Mouse (Mus musculus): ENCODE data around the gene Phkg1. TPM values are rescaled to one million over a fixed set of nuclear protein-coding genes. Genes with fewer than 3 reads are reported as not detected.

Phkg1 gene
- polyA plus RNA-seq, 1 experiment from 2014 or later, result 0.54 TPM

- ATAC-seq (ENCODE audit: low read depth) (no peak), DNase-seq (ENCODE audit: low spot score) (no peak)
- Histone ChIP-seq H3K4me2 (ENCODE audit: low read depth, low read length) (no peak overlapping the region), H3K27ac (replicated peaks; ENCODE audit: low read depth, low read length) (no peak overlapping the region), H3K4me1 (ENCODE audit: control insufficient read depth, insufficient read depth, low read length) (peaks cover 4% of the 10 kb centered on the region; the same call in 1 of the 2 replicates), H3K27me3 (replicated peaks; ENCODE audit: control insufficient read depth, insufficient read depth, low read length) (no peaks in the 10 kb centered on the region), H3K9me3 (ENCODE audit: control insufficient read depth, low read length) (no peaks in the 10 kb centered on the region), H3K36me3 (ENCODE audit: control insufficient read depth, insufficient read depth, low read length) (peaks cover 19% of the 10 kb centered on the region), H3K9ac (ENCODE audit: low read depth, low read length) (no peak overlapping the region), H3K4me3 (ENCODE audit: low read depth, low read length) (no peak overlapping the region)
- 85% methylated on average over 12 of the region's 12 CpGs for WGBS
These were observed 32.5 kb downstream of the Phkg1 start for GRCm38 (mm10) chr5:129865841-129866240.

DNA sequence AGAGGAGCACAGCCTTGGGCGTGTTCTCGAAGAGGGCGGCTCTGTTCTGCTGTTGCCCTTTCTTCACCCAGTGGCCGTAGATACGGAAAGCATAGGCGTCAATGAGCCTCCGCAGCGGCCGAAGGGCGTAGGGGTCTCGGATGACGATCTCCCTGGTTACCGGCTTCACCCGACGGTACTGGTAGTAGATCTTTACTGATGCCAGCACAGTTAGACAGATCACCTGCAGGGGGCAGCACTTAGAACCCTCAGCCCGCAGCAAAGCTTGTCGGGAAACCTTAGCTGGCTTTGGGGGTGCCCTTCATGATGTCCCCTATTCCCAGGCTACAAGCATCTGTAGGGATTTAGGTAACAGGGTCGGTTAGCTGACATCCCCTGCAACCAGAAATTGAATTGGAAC, 33.9 kb downstream of the Phkg1 start:
- Histone ChIP-seq H3K4me1 (ENCODE audit: control insufficient read depth, insufficient read depth, low read length) (peaks cover 4% of the 10 kb centered on the region; the same call in 1 of the 2 replicates), H3K4me2 (ENCODE audit: low read depth, low read length) (peak overlapping the region; percentile 31; the same call in 1 of the 2 replicates), H3K27me3 (replicated peaks; ENCODE audit: control insufficient read depth, insufficient read depth, low read length) (no peaks in the 10 kb centered on the region), H3K4me3 (ENCODE audit: low read depth, low read length) (no peak overlapping the region), H3K27ac (replicated peaks; ENCODE audit: low read depth, low read length) (no peak overlapping the region), H3K36me3 (ENCODE audit: control insufficient read depth, insufficient read depth, low read length) (peaks cover 33% of the 10 kb centered on the region), H3K9me3 (ENCODE audit: control insufficient read depth, low read length) (no peaks in the 10 kb centered on the region), H3K9ac (ENCODE audit: low read depth, low read length) (0 out of 2 replicates have a peak overlapping the region, but pooled peaks have one; percentile 37)
- 12% methylated on average over 18 of the region's 18 CpGs for WGBS
- peak; percentile 33; the same call in 1 of the 2 replicates for ATAC-seq (ENCODE audit: low read depth)
- DNase-seq (ENCODE audit: low spot score), result no peak

- no peak overlapping the region for H3K4me3 ChIP-seq (ENCODE audit: low read depth, low read length)
- DNase-seq (ENCODE audit: low spot score) (no peak), ATAC-seq (ENCODE audit: low read depth) (no peak)
- no peaks in the 10 kb centered on the region for H3K9me3 ChIP-seq (ENCODE audit: control insufficient read depth, low read length)
- no peak overlapping the region for H3K9ac ChIP-seq (ENCODE audit: low read depth, low read length)
- H3K4me2 ChIP-seq (ENCODE audit: low read depth, low read length), result no peak overlapping the region
- 94% methylated on average over 6 of the region's 6 CpGs for WGBS
- peaks cover 46% of the 10 kb centered on the region for H3K36me3 ChIP-seq (ENCODE audit: control insufficient read depth, insufficient read depth, low read length)
- no peaks in the 10 kb centered on the region for H3K27me3 ChIP-seq (replicated peaks; ENCODE audit: control insufficient read depth, insufficient read depth, low read length)
- H3K27ac ChIP-seq (replicated peaks; ENCODE audit: low read depth, low read length), result no peak overlapping the region
- H3K4me1 ChIP-seq (ENCODE audit: control insufficient read depth, insufficient read depth, low read length), result peaks cover 4% of the 10 kb centered on the region; the same call in 1 of the 2 replicates
These were observed 36.0 kb downstream of the Phkg1 start for GRCm38 (mm10) chr5:129862325-129862724.

- no peaks in the 10 kb centered on the region for H3K4me1 ChIP-seq (ENCODE audit: control insufficient read depth, insufficient read depth, low read length)
- ATAC-seq (ENCODE audit: low read depth), result no peak
- no peaks in the 10 kb centered on the region for H3K9me3 ChIP-seq (ENCODE audit: control insufficient read depth, low read length)
- no peak overlapping the region for H3K4me2 ChIP-seq (ENCODE audit: low read depth, low read length)
- H3K4me3 ChIP-seq (ENCODE audit: low read depth, low read length), result no peak overlapping the region
- H3K36me3 ChIP-seq (ENCODE audit: control insufficient read depth, insufficient read depth, low read length), result peaks cover 70% of the 10 kb centered on the region
- H3K27ac ChIP-seq (replicated peaks; ENCODE audit: low read depth, low read length), result no peak overlapping the region
- no peak overlapping the region for H3K9ac ChIP-seq (ENCODE audit: low read depth, low read length)
- no peaks in the 10 kb centered on the region for H3K27me3 ChIP-seq (replicated peaks; ENCODE audit: control insufficient read depth, insufficient read depth, low read length)
- DNase-seq (ENCODE audit: low spot score), result no peak
- 90% methylated on average over 5 of the region's 5 CpGs for whole genome bisulfite sequencing
These were observed 41.9 kb downstream of the Phkg1 start for GRCm38 (mm10) chr5:129856414-129856813.

- WGBS, result 48% methylated on average over 5 of the region's 5 CpGs
- no peak for ATAC-seq (ENCODE audit: low read depth)
- peaks cover 58% of the 10 kb centered on the region for H3K36me3 ChIP-seq (ENCODE audit: control insufficient read depth, insufficient read depth, low read length)
These were observed 43.2 kb downstream of the Phkg1 start for GRCm38 (mm10) chr5:129855163-129855562.

DNA sequence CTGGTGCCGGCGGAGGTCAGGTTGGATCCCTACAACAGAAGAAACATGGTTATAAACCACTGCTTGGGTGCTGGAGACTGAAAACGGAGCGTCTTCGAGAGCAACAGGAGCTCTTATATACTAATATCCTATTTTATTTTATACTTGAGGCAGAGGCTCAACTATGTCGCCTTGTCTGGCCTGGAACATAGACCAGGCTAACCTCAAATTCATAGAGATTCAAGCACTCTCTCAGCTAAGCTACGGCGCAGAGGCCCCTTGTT, 50.9 kb downstream of the Phkg1 start:
- ATAC-seq (ENCODE audit: low read depth) (no peak), DNase-seq (ENCODE audit: low spot score) (no peak)
- H3K4me1 ChIP-seq (ENCODE audit: control insufficient read depth, insufficient read depth, low read length), result no peaks in the 10 kb centered on the region; the same call in 1 of the 2 replicates
- peaks cover 27% of the 10 kb centered on the region for H3K36me3 ChIP-seq (ENCODE audit: control insufficient read depth, insufficient read depth, low read length)
- no peaks in the 10 kb centered on the region for H3K9me3 ChIP-seq (ENCODE audit: control insufficient read depth, low read length)
- H3K27me3 ChIP-seq (replicated peaks; ENCODE audit: control insufficient read depth, insufficient read depth, low read length), result no peaks in the 10 kb centered on the region
- 0 out of 2 replicates have a peak overlapping the region, but pooled peaks have one; percentile 28 for H3K27ac ChIP-seq (replicated peaks; ENCODE audit: low read depth, low read length)
- WGBS, result 53% methylated on average over 8 of the region's 8 CpGs
- peak overlapping the region; percentile 72 for H3K4me3 ChIP-seq (ENCODE audit: low read depth, low read length)
- H3K4me2 ChIP-seq (ENCODE audit: low read depth, low read length), result peak overlapping the region; percentile 74
- peak overlapping the region; percentile 85 for H3K9ac ChIP-seq (ENCODE audit: low read depth, low read length)

More at GRCm38 (mm10) chr5:129855163-129855562, 43.2 kb downstream of the Phkg1 start:
- Histone ChIP-seq H3K9me3 (ENCODE audit: control insufficient read depth, low read length) (no peaks in the 10 kb centered on the region), H3K4me1 (ENCODE audit: control insufficient read depth, insufficient read depth, low read length) (no peaks in the 10 kb centered on the region), H3K4me2 (ENCODE audit: low read depth, low read length) (no peak overlapping the region), H3K4me3 (ENCODE audit: low read depth, low read length) (no peak overlapping the region), H3K27me3 (replicated peaks; ENCODE audit: control insufficient read depth, insufficient read depth, low read length) (no peaks in the 10 kb centered on the region), H3K27ac (replicated peaks; ENCODE audit: low read depth, low read length) (no peak overlapping the region), H3K9ac (ENCODE audit: low read depth, low read length) (no peak overlapping the region)
- no peak for DNase-seq (ENCODE audit: low spot score)

- no peaks in the 10 kb centered on the region for H3K27me3 ChIP-seq (replicated peaks; ENCODE audit: control insufficient read depth, insufficient read depth, low read length)
- ATAC-seq (ENCODE audit: low read depth) (peak; percentile 99), DNase-seq (ENCODE audit: low spot score) (peak; percentile 97)
- H3K27ac ChIP-seq (replicated peaks; ENCODE audit: low read depth, low read length), result peak within 1 kb of the TSS; percentile 28; the same call in 1 of the 2 replicates
- H3K9ac ChIP-seq (ENCODE audit: low read depth, low read length), result peak within 1 kb of the TSS; percentile 85
- H3K4me2 ChIP-seq (ENCODE audit: low read depth, low read length), result peak within 1 kb of the TSS; percentile 74
- peak within 1 kb of the TSS; percentile 72 for H3K4me3 ChIP-seq (ENCODE audit: low read depth, low read length)
- H3K4me1 ChIP-seq (ENCODE audit: control insufficient read depth, insufficient read depth, low read length), result no peaks in the 10 kb centered on the region; the same call in 1 of the 2 replicates
- WGBS, result 10% methylated on average over 20 of the region's 22 CpGs
- peaks cover 27% of the 10 kb centered on the region for H3K36me3 ChIP-seq (ENCODE audit: control insufficient read depth, insufficient read depth, low read length)
- no peaks in the 10 kb centered on the region for H3K9me3 ChIP-seq (ENCODE audit: control insufficient read depth, low read length)
These were observed 51.4 kb downstream of the Phkg1 start, which contains the start of gene Sumf2 for GRCm38 (mm10) chr5:129846752-129847557. Sumf2 (plus strand) TSS chr5:129846986.

DNA sequence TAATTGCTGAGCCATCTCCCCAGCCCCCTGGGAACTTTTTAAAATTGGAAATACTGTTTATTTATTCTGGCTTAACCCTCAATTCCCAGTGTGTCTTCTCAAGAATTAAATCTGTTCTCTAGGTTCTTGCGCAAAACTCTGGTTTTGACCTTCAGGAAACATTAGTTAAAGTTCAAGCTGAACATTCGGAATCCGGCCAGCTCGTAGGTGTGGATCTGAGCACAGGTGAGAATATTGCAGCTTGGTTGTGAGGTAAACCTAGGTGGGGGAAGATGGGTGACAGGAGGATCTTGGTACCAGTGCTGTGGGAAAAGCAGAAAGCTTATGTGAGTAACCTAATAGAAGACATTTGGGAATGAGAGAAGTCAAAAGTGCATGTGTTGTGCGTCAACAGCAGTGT, 53.5 kb downstream of the Phkg1 start:
- Histone ChIP-seq H3K27ac (replicated peaks; ENCODE audit: low read depth, low read length) (no peak overlapping the region), H3K4me3 (ENCODE audit: low read depth, low read length) (no peak overlapping the region), H3K4me2 (ENCODE audit: low read depth, low read length) (no peak overlapping the region), H3K9ac (ENCODE audit: low read depth, low read length) (no peak overlapping the region), H3K9me3 (ENCODE audit: control insufficient read depth, low read length) (no peaks in the 10 kb centered on the region), H3K27me3 (replicated peaks; ENCODE audit: control insufficient read depth, insufficient read depth, low read length) (no peaks in the 10 kb centered on the region), H3K4me1 (ENCODE audit: control insufficient read depth, insufficient read depth, low read length) (no peaks in the 10 kb centered on the region; the same call in 1 of the 2 replicates), H3K36me3 (ENCODE audit: control insufficient read depth, insufficient read depth, low read length) (peaks cover 27% of the 10 kb centered on the region)
- WGBS, result 98% methylated on average over 5 of the region's 5 CpGs
- no peak for ATAC-seq (ENCODE audit: low read depth)
- no peak for DNase-seq (ENCODE audit: low spot score)

All from embryonic facial prominence, embryonic 14.5 days (tissue).